Mouse (Mus musculus): ENCODE measurements around the gene Gdf1.

Gene Gdf1

DNA sequence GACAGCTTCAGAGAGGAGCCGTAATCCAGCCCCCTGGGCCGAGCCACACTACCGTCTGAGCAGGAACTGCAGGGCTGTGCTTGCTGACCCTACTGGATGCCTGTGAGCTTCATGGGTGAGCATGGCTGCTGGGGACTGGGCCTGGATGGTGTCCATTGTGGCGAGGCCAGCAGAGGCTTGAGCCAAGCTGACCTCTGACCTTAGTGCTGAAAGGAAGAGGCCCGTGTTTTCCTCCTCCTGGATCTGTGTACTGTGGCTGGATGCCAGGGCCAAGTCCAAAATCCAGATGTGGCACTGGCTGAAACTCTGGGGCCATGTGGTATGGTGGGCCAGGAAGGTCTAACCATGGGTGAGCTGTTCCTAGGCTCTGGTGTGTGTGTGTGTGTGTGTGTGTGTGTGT lies 34.4 kb downstream of the Gdf1 start:
- no peak for DNase-seq (ENCODE audit: low read depth, low spot score)

DNA sequence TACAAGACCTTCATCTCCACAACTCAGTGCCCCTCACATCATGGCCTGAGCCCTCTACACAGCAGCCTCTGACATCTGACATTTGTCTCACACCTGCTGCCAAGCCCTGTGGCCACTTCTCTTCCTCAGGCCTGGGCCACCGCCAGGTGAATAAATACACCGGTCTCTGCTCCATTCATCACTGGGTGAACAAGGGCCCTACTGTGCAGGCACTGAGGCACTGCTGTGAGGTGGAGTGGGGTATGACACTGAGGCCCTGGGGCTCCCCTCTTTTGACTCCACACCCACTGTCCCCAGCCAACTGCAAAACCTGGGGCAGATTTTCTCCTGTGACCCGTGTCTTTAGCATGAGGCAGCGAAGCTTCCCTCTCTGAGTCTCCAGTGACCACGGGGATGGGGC lies 37.0 kb downstream of the Gdf1 start:
- DNase-seq (ENCODE audit: low read depth, low spot score), result no peak

GRCm38 (mm10) chr8:70370476-70370875 lies 40.9 kb downstream of the Gdf1 start:
- no peak for DNase-seq (ENCODE audit: low read depth, low spot score)

GRCm38 (mm10) chr8:70371951-70372350 lies 42.3 kb downstream of the Gdf1 start:
- no peak for DNase-seq (ENCODE audit: low read depth, low spot score)

GRCm38 (mm10) chr8:70373397-70374317 lies 44.0 kb downstream of the Gdf1 start, which contains the start of gene Comp:
Comp (plus strand) TSS chr8:70373558.
- DNase-seq (ENCODE audit: low read depth, low spot score), result no peak

GRCm38 (mm10) chr8:70374318-70374927 lies 44.8 kb downstream of the Gdf1 start:
- peak; percentile 85 for DNase-seq (ENCODE audit: low read depth, low spot score)

DNA sequence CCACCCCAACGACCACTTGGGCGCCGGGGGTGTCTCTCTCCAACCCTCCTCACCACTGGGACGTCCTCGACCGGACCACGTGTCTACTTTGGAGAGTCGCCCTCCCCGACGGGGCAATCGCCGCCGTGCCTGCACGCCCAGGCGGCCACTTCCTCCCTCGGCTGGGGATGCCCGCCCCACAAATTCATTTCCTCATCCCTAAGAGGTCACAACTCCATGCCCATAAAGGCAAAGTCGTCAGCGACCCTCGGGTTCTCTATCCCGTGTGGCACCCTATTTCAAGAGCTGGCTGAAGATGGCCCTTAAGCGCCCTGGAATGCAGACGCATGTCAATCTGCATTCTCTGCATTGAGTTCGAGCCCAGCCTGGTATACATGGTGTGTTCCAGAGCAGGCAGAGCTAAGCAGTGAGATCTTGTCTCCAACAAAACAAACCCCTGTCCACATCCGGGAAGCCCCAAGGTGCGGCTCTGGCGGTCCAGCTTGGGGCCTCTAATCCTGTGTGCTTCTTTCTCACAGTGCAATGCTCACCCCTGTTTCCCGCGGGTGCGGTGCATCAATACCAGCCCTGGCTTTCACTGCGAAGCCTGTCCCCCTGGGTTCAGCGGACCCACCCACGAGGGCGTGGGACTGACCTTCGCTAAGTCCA lies 45.7 kb downstream of the Gdf1 start:
- DNase-seq (ENCODE audit: low read depth, low spot score), result no peak

GRCm38 (mm10) chr8:70376275-70376741 lies 46.7 kb downstream of the Gdf1 start:
- DNase-seq (ENCODE audit: low read depth, low spot score), result no peak

DNA sequence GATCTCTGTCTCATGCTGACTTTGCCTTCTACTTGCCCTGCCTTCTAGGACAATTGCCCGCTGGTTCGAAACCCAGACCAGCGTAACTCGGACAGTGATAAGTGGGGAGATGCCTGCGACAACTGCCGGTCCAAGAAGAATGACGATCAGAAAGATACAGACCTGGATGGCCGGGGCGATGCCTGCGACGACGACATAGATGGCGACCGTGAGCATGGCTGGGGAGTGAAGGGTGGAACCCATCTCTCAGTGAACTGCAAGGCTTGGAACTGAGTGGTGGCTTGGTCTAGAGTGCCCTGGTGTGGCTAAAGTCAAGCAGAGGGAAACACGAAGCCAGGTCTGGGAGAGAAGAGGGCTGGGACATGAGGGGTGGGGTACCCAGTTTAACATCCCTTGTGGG lies 47.4 kb downstream of the Gdf1 start:
- DNase-seq (ENCODE audit: low read depth, low spot score), result no peak

DNA sequence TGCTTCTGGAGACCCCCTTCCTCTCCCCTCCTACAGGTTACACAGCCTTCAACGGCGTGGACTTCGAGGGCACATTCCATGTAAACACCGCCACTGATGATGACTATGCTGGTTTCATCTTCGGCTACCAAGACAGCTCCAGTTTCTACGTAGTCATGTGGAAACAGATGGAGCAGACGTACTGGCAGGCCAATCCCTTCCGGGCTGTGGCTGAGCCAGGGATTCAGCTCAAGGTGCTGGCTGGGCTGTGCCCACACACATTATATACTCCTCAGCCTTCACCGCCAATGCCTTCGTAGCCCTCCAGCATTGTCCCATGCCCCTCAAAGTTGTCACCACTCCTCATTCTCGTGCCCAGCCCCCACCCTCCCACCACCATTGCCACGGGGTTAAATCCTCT lies 50.5 kb downstream of the Gdf1 start:
- DNase-seq (ENCODE audit: low read depth, low spot score), result no peak

Measured in WW6 (cell line).